Mouse (Mus musculus) layer of hippocampus, postnatal 14 days (tissue): ENCODE measurements around the gene Gse1. TPM values are rescaled to one million over a fixed set of nuclear protein-coding genes. Genes with fewer than 3 reads are reported as not detected.
A peak's percentile ranks its signal among the peaks of the same experiment; 100 is the strongest.

ENCODE experiments used
- DNase-seq, 2 experiments: peaks; one replicate each; pipeline ENCODE4 v3.0.0; 2021 to 2022; ENCODE audit warnings: low spot score in 2 of 2, mixed read lengths in 1 of 2
- total RNA-seq, 2 experiments: library from RNA; stranded (reverse); gene quantifications; 2 replicates each; pipeline ENCODE4 v1.2.3; 2021

Gse1 gene
- total RNA-seq, 2 experiments from 2014 or later, result 94.0 to 107 TPM

DNA sequence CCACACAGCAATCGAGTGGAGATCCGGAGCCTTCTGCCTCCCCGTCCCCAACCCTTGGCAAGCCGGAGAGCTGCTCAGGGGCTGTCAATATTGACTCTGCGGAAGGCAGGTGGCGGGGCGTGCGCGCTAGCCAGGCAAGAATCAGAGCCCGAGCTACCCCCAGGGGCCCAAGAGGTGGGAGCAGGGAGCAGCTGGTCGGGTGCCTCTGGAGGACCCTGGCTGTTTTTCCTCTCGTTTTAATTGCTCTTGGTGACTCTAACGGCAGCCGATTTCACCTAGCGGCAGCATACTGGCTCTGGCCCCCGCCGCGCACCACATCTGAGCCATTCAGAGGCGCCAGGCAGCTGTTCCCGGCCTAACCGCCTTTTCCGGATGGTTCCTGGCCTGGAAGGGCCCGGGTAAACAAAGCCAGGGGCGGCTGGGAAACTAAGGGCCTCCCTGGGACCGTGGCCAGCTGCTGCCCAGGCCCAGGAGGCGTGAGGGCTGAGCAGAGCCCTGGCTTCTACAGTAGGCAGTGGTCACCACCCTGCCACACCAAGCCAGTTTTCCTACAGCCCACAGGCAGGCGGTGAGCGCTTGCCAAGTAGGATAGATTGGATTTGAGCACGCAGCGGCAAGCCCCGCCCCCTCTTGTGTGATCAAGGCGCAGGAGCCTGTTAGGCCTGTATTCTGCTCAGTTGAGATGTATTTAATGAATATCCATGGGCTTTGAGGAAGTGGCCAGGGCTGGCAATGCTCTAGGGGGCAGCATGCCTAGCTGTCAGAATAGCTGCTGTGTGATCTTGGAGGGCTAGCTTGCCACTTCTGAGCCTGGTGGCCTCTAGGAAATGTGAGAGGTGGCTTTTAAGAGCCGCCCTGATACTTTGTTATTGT, 188.5 kb downstream of the Gse1 start:
- peak; percentile 73 to 75 for DNase-seq

DNA sequence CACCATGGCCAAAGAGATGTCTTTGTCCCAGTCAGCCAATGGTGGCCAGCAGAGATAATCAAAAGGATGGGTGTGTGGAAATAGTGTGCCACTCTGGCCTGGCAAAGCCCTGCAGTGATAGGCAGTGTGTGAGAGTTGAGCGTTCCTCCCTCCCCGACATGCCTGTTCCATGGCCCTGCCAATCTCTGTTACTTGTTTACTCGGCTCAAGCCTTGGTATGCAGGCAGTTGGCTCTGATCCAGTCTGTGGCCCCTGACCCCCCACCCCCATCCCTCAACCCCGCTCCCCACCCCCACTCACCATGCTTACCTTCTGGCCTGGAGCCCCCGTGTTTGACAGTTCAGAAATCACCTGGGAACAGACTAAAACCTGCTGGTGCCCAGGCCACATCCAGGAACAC, 189.9 kb downstream of the Gse1 start:
- no peak for DNase-seq

DNA sequence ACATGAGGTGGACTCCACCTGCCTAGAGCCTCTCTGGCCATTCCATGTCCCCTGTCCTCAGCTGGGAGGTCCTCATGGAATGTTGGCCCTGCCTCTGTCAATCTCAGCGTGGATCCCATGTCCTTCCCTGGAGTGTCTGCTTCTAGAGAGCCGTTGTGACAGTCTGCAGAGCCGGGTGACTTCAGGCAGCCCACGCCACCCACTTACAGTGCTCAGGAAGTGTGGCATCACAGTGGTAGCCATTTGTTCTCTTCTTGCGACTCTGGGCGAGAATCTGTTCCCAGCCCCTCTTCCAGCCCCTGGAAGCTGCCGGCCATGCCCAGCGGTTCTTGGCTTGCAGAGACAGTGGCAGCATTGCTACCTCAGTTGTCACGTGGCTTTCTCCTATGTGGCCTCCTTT, 191.4 kb downstream of the Gse1 start:
- DNase-seq, result no peak

- DNase-seq, result no peak
Observed at GRCm38 (mm10) chr8:120420226-120420625, 192.0 kb downstream of the Gse1 start.

- no peak for DNase-seq
Observed at GRCm38 (mm10) chr8:120421638-120422037, 193.4 kb downstream of the Gse1 start.

- DNase-seq, result no peak
Observed at GRCm38 (mm10) chr8:120422236-120422635, 194.0 kb downstream of the Gse1 start.

GRCm38 (mm10) chr8:120423576-120423975, 195.3 kb downstream of the Gse1 start:
- DNase-seq, result no peak

GRCm38 (mm10) chr8:120424829-120425198, 196.6 kb downstream of the Gse1 start:
- no peak for DNase-seq

DNA sequence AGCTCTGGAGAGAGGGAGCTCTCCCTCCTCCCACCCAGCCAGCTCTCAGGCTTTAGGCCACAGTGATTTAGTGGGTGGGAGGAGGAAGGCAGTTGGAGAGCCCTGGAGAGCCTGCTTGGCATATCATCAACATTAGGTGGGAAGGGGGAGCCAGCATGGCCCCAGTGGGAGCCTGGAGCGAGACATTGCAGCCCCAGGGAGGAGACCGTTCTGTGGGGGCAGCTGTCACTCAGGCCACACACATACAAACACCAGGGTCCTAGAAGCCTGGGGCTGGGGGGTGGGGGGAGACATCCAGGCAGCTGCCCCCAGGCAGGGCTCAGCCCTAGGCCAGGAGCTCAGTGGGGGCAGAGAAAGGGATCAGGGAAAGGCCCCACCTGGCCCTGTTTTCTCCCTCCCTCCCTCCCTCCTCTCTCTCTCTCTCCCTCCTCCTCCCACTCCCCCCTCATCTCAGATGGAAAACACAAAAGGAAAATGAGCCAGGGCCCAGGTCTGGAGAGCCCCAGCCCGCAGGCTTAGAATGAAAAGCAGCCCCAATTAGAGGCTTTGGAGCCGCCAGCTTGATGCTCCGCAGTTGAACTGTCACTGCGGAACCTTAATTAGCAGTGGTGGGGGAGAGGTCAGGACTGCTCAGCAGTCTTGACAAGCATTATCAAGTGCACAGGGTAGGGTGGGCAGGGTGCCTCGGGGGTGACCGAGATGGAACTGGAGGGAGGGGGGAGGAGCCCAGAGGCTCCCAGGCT, 197.1 kb downstream of the Gse1 start:
- no peak for DNase-seq

GRCm38 (mm10) chr8:120426105-120426504, 197.8 kb downstream of the Gse1 start:
- DNase-seq, result no peak

- peak; percentile 83 to 87 for DNase-seq
Observed at GRCm38 (mm10) chr8:120426622-120427385, 198.5 kb downstream of the Gse1 start.

- no peak for DNase-seq
Observed at GRCm38 (mm10) chr8:120428492-120428891, 200.2 kb downstream of the Gse1 start.

GRCm38 (mm10) chr8:120429116-120429515, 200.9 kb downstream of the Gse1 start:
- no peak for DNase-seq

- DNase-seq, result no peak
Observed at GRCm38 (mm10) chr8:120431042-120431441, 202.8 kb downstream of the Gse1 start.

DNA sequence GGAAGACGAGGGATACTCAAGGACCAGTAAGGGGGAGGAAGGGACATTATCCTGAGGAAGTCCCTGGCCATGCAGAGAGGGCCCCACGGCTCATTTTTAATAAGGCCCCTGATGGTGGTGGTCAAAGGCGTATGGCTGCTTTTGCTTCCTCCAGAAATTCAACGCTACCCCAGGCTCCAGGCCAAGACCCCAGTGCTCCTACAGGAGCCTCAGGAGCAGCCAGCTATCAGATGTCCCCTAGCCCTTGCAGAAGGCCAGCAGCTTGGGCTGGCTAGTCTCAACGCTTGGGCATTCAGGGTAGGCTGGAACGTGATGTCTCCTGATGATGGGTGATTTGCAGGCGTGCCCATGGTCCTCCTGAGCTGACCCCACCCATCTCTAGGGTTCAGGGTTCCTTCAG, 204.2 kb downstream of the Gse1 start:
- DNase-seq, result no peak

GRCm38 (mm10) chr8:120433143-120433542, 204.9 kb downstream of the Gse1 start:
- no peak for DNase-seq

- DNase-seq, result no peak
Observed at GRCm38 (mm10) chr8:120433734-120434133, 205.5 kb downstream of the Gse1 start.

GRCm38 (mm10) chr8:120435781-120436180, 207.5 kb downstream of the Gse1 start:
- no peak for DNase-seq

DNA sequence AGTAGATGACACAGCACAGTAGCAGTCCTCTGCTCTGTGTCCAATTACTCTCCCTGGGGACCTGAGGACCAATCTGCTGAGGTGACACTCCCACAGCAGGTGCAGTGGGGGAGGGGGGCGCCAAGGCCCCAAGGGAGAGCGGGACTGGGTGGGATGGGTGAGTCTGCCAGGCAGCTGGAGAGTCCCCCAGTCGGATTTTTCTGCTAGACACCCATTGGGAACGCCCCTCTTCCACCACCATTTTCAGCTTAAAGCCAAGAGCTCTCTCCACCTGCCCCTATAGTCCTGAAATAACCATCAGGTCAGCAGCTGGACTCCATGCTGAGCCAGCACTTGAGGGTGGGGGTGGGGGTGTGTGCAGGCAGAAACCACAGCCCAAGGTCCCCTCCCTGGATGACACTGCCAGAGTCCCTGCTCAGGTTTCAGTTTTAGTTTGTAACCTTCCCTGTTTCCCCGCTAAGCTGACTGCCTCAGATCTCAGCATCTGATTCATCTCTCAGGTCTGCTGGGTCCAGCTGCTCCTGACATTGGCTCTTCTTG, 208.3 kb downstream of the Gse1 start:
- DNase-seq, result no peak

GRCm38 (mm10) chr8:120437207-120437606, 209.0 kb downstream of the Gse1 start:
- DNase-seq, result no peak

DNA sequence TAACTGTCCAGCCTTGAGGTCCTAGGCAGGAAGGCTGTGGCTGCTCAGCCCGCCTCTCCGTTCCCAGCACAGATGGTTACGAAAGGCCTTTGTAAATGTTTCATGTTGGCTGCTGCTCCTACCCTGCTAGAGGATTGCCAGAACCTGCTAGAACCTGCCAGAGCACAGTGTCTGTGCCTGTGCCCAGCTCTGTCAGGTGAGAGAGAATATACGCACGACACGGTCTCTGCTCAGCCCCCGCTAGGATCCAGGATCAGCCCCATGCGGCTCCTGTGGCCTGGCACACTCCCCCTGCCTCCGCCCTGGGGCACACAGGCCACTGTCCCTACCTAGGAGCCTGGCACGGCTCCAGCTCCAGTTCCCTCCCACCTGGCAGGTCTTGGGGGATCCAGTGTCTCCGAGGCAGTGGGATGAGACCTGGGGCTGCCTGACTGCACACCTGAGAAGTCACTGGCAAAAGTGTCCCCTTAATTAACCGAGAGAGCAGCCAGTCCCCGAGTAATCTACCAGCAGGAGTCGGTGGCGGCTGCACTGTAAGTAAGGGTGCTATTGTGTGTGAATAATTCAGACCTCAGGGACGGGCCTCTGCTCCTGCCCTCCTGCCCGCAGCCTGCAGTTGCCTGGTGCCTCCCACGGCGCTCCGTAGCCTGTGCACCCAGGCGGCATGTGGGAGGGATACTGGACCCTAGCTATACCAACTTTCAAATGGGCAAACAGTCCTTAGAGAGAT, 209.6 kb downstream of the Gse1 start:
- no peak for DNase-seq
